Mouse (Mus musculus) brain, embryonic 14.5 days (tissue): ENCODE data around the gene Mapk8.

ENCODE experiments used
- CTCF ChIP-seq: fragments of 200-500 bp; IDR thresholded peaks from 2 replicates; pipeline ENCODE4 v1.5.1; 2012; ENCODE audit warnings: inconsistent platforms, mild to moderate bottlenecking, moderate library complexity, borderline replicate concordance; ENCODE audit not compliant: insufficient read depth, insufficient read length; ENCODE audit errors: extremely low read depth
- POLR2A ChIP-seq: fragments of 200-500 bp; IDR thresholded peaks from 2 replicates; pipeline ENCODE4 v1.6.1; 2012; ENCODE audit warnings: mild to moderate bottlenecking, inconsistent platforms, borderline replicate concordance; ENCODE audit not compliant: poor library complexity, insufficient read depth, insufficient read length, severe bottlenecking; ENCODE audit errors: extremely low read depth

GRCm38 (mm10) chr14:33362122-33362521 lies 84.8 kb downstream of the Mapk8 start:
- TF ChIP-seq CTCF (no peak), POLR2A (no peak)
